Mouse (Mus musculus): ENCODE measurements around the gene Vwa2.

Gene Vwa2

GRCm38 (mm10) chr19:56873816-56874600, at the start of gene Vwa2:
Vwa2 (plus strand) TSS chr19:56874249.
- no peak for DNase-seq (ENCODE audit: low spot score)

- no peak for DNase-seq (ENCODE audit: low spot score)
Measured at GRCm38 (mm10) chr19:56826047-56826631, 47.9 kb upstream of the Vwa2 start, which contains the start of gene Tdrd1. Tdrd1 (plus strand) TSS chr19:56826209.

- no peak for DNase-seq (ENCODE audit: low spot score)
Measured at GRCm38 (mm10) chr19:56828305-56828704, 45.7 kb upstream of the Vwa2 start.

GRCm38 (mm10) chr19:56829267-56829666, 44.8 kb upstream of the Vwa2 start:
- no peak for DNase-seq (ENCODE audit: low spot score)

GRCm38 (mm10) chr19:56830163-56830562, 43.9 kb upstream of the Vwa2 start:
- no peak for DNase-seq (ENCODE audit: low spot score)

GRCm38 (mm10) chr19:56835340-56835739, 38.7 kb upstream of the Vwa2 start:
- no peak for DNase-seq (ENCODE audit: low spot score)

GRCm38 (mm10) chr19:56838942-56839706, 34.9 kb upstream of the Vwa2 start:
- DNase-seq (ENCODE audit: low spot score) = no peak

- DNase-seq (ENCODE audit: low spot score) = no peak
Measured at GRCm38 (mm10) chr19:56842974-56843373, 31.1 kb upstream of the Vwa2 start.

- DNase-seq (ENCODE audit: low spot score) = no peak
Measured at GRCm38 (mm10) chr19:56852590-56852989, 21.5 kb upstream of the Vwa2 start.

GRCm38 (mm10) chr19:56856455-56856854, 17.6 kb upstream of the Vwa2 start:
- no peak for DNase-seq (ENCODE audit: low spot score)

- no peak for DNase-seq (ENCODE audit: low spot score)
Measured at GRCm38 (mm10) chr19:56867701-56868100, 6.3 kb upstream of the Vwa2 start.

GRCm38 (mm10) chr19:56874601-56875315, 709 bp downstream of the Vwa2 start:
- no peak for DNase-seq (ENCODE audit: low spot score)

- no peak for DNase-seq (ENCODE audit: low spot score)
Measured at GRCm38 (mm10) chr19:56877364-56877763, 3.3 kb downstream of the Vwa2 start.

GRCm38 (mm10) chr19:56887879-56888278, 13.8 kb downstream of the Vwa2 start:
- peak; percentile 8 for DNase-seq (ENCODE audit: low spot score)

GRCm38 (mm10) chr19:56888654-56889053, 14.6 kb downstream of the Vwa2 start:
- no peak for DNase-seq (ENCODE audit: low spot score)

GRCm38 (mm10) chr19:56891438-56891837, 17.4 kb downstream of the Vwa2 start:
- DNase-seq (ENCODE audit: low spot score) = no peak

- no peak for DNase-seq (ENCODE audit: low spot score)
Measured at GRCm38 (mm10) chr19:56892586-56892985, 18.5 kb downstream of the Vwa2 start.

GRCm38 (mm10) chr19:56893326-56893725, 19.3 kb downstream of the Vwa2 start:
- no peak for DNase-seq (ENCODE audit: low spot score)

- DNase-seq (ENCODE audit: low spot score) = no peak
Measured at GRCm38 (mm10) chr19:56897654-56898053, 23.6 kb downstream of the Vwa2 start.

- no peak for DNase-seq (ENCODE audit: low spot score)
Measured at GRCm38 (mm10) chr19:56904095-56904494, 30.0 kb downstream of the Vwa2 start.

GRCm38 (mm10) chr19:56905395-56905794, 31.3 kb downstream of the Vwa2 start:
- DNase-seq (ENCODE audit: low spot score) = no peak

GRCm38 (mm10) chr19:56907850-56908249, 33.8 kb downstream of the Vwa2 start:
- DNase-seq (ENCODE audit: low spot score) = no peak
